Mouse (Mus musculus) cerebellum, adult 11 months (tissue): ENCODE results near the gene Klhl11.

ENCODE experiments used
- DNase-seq: peaks from one replicate; pipeline ENCODE4 v3.0.0; 2022

The Klhl11 gene

GRCm38 (mm10) chr11:100472197-100472934 lies at the start of gene Klhl11:
Gene Klhl11 (minus strand): TSS chr11:100472741.
- peak; percentile 89 for DNase-seq

DNA sequence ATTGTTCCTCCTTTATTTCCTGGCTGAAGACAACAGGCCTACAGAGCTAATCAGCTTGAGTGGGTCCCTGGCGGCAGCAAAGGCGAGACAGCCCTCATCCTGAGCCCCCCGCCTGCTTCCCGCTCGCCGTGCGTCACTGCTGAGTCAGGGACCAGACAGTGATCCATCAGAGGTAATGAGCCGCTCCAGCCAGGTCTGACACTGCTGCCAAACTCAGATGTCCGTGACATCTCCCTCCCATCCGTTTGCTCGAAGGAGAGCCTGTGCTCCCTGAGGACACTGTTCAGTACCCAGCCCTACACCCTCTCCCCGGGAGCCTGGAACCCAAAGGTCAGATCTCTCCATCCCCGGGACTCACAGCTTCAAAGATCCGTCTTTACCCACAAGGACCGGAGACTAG lies 48.3 kb upstream of the Klhl11 start:
- no peak for DNase-seq

DNA sequence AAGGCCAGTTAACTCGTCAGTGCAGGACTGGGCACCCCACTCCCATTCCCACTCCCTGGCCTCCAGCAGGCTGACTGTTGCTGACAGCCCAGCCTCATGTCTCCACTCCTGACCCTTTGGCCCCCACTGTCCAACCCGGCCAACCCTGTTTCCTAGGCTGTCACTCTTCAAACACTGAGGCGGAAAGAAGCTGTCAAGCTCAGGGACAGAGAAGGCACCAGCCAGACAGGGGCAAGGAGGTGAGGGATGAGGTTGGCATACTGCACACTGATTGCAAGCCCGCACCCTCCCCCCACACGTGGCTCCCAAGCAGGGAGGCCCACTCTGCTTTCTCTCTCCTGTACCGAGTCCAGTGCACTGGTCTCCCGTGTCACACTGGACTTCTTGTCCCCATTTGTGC lies 46.6 kb upstream of the Klhl11 start:
- DNase-seq, result no peak

- peak; percentile 79 for DNase-seq
Observed at GRCm38 (mm10) chr11:100518188-100518591, 45.6 kb upstream of the Klhl11 start.

- DNase-seq, result no peak
Observed at GRCm38 (mm10) chr11:100516291-100516690, 43.8 kb upstream of the Klhl11 start.

- DNase-seq, result no peak
Observed at GRCm38 (mm10) chr11:100515789-100516188, 43.2 kb upstream of the Klhl11 start.

GRCm38 (mm10) chr11:100515061-100515460 lies 42.5 kb upstream of the Klhl11 start:
- DNase-seq, result no peak

GRCm38 (mm10) chr11:100513716-100514115 lies 41.2 kb upstream of the Klhl11 start:
- DNase-seq, result no peak

DNA sequence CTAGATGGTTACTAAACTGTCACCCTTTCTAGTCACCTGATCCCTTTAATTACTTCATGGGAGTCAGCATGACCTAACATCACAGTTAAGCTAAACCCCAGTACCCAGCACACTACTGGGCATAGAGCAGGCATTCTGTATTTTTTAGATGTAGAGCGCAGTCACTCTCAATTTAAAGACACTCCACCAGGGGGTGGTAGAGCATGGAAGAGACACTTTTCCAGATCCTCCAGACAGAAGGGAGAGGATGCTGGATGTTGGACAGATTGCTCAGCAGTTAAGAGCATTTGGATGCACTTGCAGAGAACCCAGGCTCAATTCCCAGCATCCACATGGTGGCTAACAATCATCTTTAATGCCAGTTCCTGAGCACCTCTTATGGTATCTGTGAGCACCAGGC lies 39.8 kb upstream of the Klhl11 start:
- DNase-seq, result no peak

GRCm38 (mm10) chr11:100510556-100510955 lies 38.0 kb upstream of the Klhl11 start:
- no peak for DNase-seq

DNA sequence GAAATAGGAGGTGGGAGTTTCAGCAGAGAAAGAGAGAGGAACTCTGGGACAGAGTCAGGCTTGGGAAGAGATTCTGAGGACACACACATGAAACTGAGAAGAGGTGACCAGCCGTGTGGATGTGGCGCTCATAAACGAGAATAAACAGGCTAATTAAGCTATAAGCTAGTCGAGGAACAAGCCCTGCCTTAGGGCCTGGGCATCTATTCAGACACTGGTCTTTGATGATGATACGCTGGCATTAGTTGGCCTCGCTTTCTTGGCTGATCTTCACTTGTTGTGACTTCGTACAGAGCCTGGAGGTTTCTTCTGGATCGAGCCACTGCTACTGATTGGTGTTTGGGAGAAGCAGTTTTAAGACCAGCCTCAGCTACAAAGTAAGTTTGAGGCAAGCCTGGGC lies 33.5 kb upstream of the Klhl11 start:
- no peak for DNase-seq

GRCm38 (mm10) chr11:100504990-100505660 lies 32.6 kb upstream of the Klhl11 start:
- DNase-seq, result no peak

GRCm38 (mm10) chr11:100501321-100501720 lies 28.8 kb upstream of the Klhl11 start:
- DNase-seq, result no peak

GRCm38 (mm10) chr11:100500651-100501050 lies 28.1 kb upstream of the Klhl11 start:
- DNase-seq, result no peak

DNA sequence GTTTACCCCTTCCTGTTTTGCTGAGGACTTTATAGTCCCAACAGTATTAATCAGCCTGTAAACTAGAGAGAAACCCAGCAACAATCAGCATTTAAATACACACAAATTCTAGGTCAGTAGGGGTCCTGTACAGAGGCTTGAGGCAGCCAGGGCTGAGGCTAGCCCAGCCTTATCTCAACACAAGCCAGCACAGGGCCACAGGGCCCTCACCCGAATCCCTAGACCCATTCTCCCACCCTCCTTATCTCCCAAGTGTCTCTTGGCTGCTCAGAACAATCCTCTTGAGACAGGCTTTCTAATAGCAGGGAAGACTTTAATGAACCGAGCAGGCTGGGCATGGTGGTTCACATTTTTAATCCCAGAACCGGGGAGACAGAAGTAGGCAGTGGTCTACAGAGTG lies 27.7 kb upstream of the Klhl11 start:
- no peak for DNase-seq

DNA sequence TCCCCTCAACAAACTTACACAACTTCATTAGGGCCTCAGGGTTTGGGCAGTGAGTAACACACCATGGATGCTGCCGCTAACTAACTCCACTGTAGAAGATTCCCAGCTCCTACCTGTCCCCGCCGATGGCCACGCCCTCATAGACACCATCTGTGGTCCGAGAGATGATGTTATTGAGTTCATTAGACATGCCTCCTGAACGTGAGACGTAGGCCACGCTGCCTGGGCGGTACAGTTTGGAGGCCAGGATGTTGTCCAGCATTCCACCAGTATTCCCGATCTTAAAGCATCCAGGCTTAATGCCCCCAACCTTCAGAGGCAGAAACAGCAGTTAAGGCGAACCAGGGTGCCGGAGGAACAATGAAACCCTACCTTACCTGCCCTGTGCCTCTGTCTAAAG lies 21.2 kb upstream of the Klhl11 start:
- DNase-seq, result no peak

DNA sequence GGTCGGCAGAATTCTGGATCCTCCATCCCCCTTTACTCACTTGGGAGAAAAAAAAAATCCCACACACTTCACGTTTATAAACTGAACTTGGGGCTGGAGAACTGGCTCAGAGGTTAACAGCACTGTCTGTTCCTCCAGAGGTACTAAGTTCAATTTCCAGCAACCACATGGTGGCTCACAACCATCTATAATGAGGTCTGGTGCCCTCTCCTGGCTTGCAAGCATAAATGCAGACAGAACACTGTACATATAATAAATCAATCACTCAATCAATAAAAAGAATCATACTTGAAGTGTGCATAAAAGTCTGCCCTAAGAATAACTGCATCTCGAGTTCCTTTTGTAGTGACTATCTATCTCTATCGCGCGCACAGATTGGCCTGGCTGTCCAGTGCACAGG lies 18.4 kb upstream of the Klhl11 start:
- DNase-seq, result no peak

DNA sequence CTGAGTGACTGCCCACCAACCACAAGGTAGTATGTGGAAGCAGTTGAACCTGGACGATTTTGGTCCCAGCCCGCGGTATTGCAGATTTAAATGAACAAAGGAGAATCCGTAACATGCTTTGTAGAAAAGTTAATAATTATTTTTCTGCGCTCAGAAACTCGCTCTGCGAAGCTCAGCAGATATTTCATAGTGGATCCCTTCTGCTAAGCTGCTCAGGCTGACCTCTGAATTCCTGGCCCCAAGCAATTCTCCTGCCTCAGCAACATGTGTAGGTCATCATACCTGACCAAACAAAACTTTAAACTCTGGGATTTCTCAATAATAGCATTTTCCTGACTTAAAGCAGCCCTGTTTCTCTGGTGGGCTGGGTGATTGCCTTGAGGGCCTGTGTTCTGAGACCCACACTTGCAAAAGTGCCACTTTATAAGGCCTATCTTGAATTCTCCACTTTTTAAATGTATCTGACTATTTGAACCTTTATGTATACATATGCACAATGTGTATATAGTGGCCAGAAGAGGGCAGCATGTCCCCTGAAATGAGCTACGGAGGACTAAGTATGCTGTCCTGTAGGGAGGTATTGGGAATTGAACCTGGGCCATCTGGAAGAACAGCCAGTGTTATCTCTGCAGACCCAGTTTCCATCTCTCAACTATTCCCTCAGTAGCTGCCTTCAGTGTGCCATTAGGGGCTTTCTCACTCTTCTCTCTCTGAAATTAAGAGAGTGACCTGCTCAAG lies 13.4 kb upstream of the Klhl11 start:
- peak; percentile 35 for DNase-seq

DNA sequence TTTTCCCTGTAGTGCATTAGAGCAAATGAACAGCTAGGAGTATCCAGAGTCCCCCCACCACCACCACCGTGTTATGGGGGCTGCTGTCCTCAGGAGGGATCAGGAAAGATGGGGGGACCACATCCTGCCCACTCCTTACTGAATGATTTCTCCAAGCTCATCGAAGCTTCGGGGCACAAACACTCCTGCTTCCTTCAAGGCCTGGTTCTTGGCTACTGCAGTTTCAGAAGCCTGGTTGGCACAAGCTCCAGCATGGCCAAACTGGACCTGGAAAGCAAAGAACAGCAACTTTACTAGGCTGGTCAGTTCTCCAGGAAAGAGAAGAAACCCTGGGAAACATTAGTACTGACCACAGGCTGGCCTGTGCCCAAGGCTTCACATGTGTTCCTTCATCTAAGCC lies 11.9 kb upstream of the Klhl11 start:
- no peak for DNase-seq

GRCm38 (mm10) chr11:100479152-100479551 lies 6.6 kb upstream of the Klhl11 start:
- DNase-seq, result no peak

GRCm38 (mm10) chr11:100476281-100476680 lies 3.7 kb upstream of the Klhl11 start:
- no peak for DNase-seq

- DNase-seq, result no peak
Observed at GRCm38 (mm10) chr11:100472935-100473295, 374 bp upstream of the Klhl11 start.

DNA sequence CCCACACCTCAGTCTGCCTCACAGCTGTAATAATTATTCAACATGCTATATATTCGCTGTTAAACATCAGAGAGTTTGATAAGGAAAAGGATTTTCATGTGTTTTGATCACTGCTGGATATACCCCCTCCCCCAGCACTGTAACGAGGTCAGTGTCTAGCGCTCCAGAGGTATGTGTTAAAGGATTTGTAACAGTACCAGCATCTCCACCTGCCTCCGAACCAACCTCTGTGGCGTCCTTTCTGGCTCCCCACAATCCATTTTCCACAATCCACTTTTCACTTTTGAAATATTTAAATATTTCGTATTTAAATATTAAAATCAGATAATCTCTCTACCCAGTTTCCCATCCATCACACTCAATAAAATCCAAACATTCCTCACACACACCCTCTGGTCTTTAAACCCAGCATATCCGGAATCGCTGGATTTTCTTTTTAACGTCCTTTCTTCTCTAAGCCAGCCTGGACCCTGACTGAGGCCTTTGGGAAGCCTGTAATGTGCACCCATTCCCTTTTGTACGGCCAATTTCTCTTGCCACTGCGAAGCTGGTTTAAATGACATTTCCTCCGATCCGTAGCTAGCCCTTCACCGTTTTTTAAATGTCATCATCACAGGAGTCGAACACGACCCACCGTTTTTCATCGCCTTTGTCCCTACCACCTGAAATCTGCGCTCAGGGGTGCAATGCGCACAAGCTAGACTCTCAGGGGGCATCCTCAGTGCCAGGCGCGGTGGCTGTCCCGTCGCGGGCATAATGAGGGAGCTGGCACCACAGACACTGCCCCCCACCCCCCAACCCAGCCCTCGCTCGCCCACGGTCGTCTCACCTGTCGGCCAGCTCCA lies 967 bp downstream of the Klhl11 start:
- DNase-seq, result no peak
